Mouse (Mus musculus) testis, adult 2 months (tissue): ENCODE data around the gene Cox19.

Source experiments
- CTCF ChIP-seq: fragments of 200-500 bp; IDR thresholded peaks from 2 replicates; pipeline ENCODE4 v1.5.1; 2012; ENCODE audit warnings: low read depth, mild to moderate bottlenecking, inconsistent platforms, low read length, moderate library complexity; ENCODE audit not compliant: control insufficient read depth, insufficient read depth, insufficient replicate concordance
- POLR2A ChIP-seq: fragments of 200-500 bp; IDR thresholded peaks from 2 replicates; pipeline ENCODE4 v1.6.1; 2012; ENCODE audit warnings: low read depth, mild to moderate bottlenecking, inconsistent platforms, low read length, moderate library complexity; ENCODE audit not compliant: control insufficient read depth

DNA sequence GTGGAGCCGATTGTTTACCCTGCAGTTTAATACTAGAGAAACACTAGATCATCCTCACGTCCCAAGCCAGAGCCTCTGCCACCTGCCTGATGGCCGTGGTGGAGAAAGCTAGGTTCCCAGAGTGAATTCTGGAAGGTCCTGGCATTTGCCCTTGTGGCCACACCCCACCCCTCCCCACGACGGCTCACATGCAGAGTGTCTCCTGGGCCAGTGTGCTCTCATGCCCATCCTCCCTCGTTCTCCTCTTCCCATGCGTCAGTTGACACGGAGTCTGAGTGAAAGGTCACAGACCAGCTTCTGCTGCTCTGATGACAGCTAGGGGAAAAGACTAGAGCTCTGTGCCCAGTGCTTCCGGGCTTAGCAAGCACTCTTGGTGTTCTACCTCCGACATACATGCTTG lies 33.3 kb upstream of the Cox19 start:
- TF ChIP-seq CTCF (no peak), POLR2A (no peak)
